Mouse (Mus musculus): ENCODE data around the gene Pgs1.

GRCm38 (mm10) chr11:118003176-118003575 lies 17.1 kb downstream of the Pgs1 start:
- TF ChIP-seq CTCF (IDR thresholded peaks at IDR 0.05) = no peak
- no peak for TF ChIP-seq EP300 (IDR thresholded peaks at IDR 0.05)
